Mouse (Mus musculus): ENCODE measurements around the gene H2afy. TPM values are rescaled to one million over a fixed set of nuclear protein-coding genes. Genes with fewer than 3 reads are reported as not detected.

H2afy gene
- total RNA-seq, 1 experiment from 2014 or later = 133 TPM

DNA sequence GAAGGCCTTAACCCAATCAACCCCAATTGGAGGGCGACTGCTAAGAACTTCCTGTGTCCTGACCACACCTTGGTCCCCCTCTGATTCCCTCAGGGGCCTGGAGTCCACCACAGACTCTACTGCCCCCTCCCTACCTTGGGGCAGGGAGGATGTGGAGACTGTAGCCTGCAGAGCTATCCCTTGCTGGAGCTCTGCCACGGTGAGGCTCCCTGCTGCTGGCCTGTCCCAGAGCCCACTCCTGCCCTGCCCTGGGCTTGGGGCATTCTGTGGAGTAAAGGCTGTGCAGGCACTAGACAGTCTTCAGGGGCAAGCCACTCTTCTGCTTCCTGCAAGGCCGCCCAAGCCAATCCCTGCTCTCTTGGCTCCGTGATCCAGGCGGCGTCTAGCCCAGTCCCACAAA, 24.6 kb downstream of the H2afy start:
- DNase-seq = no peak

DNA sequence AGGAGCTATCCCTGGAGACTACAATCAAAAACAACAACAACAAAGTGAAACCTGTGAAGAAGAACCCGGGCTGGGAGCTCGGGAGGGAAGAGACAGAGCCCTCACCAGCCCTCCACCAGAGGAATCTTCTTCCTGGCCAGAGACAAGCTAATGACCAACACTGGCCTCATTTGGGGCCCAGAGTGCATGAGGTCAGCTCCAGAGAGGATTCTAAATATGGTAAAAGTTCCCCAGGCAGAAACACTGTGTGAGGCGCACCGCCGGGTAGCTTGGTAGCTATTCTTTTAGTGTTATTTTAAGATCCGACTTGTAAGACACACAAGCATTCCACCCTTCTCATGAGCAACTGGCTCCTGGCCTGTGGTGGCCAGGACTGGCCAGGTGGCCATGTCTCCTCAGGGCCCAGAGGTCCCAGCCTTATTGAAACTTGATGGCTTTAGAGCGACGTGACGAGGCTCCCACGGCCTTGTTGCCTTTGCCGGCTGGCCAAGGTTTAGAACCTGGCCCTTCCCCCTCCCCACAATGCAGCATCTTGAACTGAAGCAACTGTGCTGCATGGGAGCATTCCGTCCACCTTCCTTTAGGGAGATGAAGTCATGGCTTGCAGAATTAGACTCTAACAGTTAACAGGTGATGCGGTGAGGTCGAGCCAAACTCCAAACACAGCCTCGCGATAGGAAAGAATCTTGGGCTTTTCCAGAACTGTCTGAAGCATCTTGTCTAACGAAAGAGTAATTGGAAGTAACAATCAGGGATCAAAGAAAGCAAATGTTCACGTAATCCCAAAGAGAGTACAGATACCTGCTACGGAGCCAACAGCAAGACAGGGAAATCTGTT, 25.2 kb downstream of the H2afy start:
- no peak for DNase-seq

DNA sequence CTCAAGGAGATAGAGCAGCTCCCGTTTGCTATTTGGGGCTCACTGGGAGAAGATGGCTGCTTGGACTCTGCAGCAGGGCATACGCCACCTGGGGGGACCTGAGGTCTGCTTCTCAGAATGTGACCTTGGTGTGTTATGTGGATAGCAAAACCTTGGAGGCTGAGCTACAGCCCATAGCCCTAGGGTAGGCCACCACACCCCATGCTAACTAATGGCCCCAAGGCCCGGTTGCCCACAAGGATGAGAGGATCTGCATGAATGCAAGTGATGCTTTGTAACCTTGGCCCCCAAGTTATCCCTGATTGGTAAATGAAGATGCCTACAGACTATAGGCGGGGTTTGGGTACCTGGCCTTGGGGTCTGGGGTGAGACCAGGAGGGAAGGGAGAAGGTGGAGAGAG, 26.5 kb downstream of the H2afy start:
- no peak for DNase-seq

DNA sequence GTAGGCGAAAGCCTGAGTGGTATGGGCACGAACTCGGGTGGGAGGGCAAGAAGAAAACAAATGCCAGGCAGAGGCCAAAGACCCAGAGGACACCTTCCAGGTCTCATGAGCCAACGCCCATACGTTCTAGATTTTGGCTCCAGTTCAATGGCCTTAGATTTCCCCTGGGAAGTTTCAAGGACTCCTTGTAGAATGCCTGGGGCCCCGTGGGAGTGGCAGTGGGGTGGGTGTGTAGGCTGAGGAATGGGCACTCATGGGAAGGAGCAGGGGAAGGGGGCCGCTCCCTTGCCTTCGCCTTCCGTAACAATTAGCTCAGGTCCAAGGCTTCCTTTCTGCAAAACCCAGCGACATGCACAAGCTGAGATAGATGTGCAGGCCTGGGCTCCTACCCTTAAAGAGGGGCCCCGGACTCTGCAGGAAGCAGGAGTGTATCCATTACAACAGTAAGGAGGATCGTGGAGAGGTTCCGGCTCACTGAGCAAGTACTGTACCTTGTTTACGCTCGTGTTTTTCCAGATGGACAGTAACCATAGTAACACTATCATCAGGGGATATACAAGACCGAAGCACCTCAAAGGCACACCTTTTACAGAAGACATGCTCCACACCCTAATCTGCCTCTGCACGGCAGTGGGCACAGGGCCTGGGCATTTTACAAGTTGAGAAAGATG, 27.2 kb downstream of the H2afy start:
- no peak for DNase-seq

DNA sequence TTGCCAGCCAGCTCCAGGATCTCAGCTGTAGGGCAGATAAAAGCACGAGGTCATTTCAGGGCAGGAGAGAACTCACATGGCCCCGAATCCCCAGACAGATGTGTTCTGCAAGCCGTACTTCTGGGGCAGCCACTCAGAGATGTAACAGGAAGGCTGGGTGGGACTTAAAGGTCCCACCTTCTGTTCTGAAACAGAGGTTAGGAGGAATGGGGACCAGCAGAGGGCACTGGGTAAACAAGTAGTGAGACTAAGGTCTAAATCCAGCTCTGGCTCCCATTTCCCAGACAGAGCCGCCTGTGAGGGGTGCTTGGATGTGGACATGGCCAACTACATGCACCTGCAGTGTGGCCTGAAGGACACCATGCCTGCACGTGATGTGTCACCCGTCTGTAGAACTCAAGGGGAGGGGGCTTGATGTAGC, 31.2 kb downstream of the H2afy start:
- no peak for DNase-seq

DNA sequence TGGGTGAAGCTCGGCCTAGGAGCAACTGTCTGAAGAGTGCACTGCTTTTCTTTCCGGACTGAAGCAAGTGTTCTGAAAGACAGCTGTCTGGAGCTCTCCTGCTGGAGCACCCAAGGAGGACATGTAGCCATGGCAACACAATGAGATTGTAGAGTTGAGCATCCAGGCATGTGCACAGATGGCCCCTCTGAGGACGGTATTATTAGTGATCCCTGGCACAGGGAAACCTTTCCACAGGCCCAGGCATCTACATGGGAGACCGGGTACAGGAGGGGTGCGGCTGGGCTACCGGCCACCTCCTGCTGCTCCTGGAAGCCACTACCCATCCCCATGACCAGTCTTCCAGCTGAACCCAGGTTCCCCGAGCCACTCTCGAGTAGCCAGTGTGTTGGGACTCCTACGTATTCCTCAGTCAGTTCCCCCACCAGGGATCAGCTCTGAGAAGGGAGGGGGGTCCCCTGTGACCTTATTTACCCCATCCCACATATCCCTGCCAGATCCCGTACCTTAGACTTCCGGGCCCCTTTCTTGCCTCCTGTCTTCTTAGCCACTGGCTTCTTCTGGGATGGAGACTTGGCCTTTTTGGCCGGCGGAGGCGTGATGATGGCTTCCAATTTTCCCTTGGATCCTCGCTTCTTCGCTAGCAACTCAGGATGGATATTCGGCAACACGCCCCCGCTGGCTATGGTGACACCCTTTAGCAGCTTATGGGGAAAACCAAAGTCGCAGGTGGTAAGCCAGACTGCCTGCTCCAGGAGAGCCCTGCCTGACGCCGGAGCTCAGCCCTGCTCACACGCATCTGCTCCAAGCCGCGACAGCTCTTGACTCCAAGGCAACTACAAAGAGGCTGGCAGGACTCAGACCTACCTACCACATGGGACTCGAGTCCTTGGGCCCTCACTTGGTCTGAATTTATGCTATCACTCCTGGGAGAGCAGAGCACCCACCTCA, 32.1 kb downstream of the H2afy start:
- DNase-seq = no peak

DNA sequence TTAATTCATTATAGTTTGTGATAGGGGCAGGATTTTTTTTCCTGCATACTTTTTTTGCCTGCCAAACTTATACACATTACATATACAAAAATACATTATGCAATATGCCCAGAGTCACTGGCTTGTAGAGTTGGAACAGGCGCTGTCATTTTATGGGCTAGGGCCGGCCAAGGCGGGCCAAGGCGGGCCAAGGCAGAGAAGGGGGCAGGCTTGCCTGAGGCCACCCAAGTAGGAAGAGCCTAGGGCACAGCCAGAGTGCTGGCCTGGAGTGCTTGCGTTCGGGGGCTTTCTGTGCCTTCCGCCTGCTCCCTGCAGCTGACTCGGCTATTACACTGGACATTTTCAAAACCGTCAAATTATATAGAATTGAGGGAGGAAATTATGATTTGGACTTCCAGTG, 34.0 kb downstream of the H2afy start:
- no peak for DNase-seq

DNA sequence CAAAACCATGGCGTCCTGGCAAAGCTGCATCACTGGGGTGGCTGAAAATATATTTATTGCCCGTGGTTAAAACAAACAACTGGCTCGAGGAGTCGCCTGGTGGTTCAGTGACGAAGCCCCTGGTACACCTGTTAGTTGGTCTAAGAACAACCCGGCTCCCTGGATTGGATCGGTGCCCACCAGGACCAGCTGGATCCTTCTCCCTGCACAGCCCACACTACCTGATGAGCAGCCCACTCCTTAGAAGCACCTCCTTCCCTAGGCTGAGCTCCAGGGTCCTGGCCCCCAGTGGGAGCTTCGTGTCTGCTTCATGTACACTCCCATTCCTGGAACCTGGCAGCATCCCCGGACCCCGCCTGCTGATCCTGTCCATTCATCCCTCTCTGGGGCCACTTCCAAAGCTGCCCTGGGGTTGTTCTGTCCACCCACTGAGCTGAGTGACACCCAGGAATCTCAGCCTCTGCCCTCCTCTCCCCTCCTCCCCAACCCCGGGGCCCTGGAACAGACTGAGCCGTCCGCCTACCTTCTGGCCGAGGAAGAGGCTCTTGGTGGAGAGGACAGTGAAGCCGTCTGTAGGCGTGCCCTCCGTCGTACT, 40.5 kb downstream of the H2afy start:
- no peak for DNase-seq

DNA sequence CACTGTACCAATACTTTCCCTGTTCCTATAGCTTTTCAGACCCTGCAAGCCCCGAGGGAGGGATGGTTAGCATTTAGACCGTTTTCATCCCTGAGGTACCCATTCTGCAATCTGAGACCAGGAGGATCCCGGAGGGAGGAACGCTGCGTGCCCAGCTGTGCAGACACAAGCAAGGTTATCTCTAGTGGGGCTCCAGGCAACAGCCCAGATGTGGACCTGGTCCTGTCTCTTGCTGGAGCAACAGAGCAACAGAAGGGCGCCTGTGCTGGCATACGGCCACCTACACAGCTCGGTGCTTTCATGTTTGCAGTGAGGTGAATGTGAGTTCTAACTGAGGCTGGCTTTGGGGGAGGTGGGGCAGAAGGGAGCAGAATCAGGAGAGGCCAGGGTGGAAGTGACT, 41.6 kb downstream of the H2afy start:
- DNase-seq = no peak

DNA sequence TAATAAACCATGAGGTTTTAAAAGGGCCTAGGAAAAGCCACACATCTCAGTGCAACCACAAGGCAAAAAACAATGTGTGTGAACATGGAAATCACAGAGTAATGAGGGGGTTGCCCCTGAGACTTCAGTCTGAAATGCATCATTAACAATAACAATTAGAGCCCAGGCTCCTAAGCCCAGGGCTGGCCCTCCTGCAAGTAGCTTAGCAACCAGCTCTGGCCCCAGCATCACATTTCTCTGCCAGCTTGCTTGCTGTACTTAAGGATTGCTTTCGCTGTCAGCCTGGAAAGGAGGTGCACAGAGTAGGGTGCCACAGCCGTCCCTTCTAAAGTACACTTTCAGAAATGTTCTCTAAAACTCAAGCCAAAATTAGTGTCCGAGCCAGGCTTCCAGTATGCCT, 42.5 kb downstream of the H2afy start:
- DNase-seq = no peak

DNA sequence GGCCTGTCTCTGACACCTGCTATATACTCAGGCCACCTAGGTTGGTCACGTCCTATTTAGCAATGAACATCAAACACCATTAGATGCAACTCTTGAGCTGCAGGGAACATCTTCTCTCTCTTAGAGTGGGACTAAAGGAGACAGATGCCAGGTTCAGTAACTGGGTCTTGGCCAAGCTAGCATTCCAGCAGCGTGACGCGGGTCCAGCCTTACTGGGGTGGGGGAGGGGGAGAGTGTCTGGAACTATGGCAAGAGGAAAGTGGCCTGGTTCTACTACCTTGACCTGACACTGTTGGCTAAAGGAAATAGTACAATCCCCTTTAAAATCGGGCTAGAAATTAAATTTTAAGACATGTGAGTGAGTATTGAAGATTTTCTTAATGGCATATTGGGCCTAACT, 43.6 kb downstream of the H2afy start:
- peak; percentile 58 for DNase-seq

DNA sequence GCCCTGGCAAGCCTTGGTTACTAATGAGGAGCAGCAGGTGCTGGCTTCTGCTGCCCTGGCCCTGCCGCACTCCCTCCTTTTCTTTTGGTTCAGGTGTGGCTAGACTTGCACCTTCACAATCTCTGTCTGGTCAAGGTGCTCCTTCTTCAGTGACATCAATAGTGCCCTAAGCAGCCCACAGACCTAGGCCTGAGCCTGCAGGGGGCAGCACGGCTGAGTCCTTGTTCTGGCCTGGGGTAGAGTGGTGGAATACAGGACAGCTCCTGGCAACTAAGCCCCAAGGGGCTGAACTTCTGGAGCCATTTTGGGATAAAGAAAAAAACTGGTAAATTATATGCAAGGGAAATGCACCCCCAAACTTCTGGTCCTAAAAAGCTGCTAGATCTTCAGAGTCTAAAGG, 45.6 kb downstream of the H2afy start:
- no peak for DNase-seq

DNA sequence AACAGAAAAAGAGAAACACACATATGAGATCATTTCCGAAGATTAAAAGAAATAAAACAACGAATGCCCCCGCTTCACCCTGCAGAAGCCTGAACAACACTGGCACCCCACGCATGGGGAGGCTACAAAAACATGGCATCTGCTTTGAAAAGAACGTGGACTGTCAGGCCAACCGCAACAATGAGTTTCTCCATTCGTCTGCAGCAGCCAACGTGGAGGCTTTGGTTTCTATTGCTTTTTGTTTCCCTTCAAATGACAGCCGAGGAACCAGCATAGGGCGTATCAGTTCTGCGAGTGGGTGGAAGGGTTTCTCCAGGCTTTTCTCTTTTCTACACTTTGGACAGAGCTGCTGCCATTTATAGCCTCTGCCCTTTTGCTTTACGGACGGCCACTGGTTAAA, 47.6 kb downstream of the H2afy start:
- DNase-seq = no peak

DNA sequence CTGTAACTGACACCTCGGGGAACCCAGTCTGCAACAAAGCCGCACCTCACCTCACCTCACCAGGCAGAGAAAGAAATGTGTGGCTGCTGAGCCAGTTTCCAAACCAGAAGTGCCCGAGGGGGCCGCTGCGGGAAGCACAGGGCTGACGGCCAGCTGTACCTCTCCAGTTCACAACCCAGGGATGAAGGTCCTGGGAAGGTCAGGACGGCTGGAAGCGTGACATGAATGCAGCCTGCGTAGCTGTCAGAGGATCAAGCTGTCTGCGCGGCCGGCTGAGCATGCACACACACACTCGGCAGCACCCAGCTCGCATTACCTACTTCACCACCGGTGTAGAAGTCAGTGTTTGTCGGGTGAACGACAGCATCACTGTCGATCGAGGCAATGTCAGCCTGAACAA, 48.2 kb downstream of the H2afy start:
- no peak for DNase-seq

DNA sequence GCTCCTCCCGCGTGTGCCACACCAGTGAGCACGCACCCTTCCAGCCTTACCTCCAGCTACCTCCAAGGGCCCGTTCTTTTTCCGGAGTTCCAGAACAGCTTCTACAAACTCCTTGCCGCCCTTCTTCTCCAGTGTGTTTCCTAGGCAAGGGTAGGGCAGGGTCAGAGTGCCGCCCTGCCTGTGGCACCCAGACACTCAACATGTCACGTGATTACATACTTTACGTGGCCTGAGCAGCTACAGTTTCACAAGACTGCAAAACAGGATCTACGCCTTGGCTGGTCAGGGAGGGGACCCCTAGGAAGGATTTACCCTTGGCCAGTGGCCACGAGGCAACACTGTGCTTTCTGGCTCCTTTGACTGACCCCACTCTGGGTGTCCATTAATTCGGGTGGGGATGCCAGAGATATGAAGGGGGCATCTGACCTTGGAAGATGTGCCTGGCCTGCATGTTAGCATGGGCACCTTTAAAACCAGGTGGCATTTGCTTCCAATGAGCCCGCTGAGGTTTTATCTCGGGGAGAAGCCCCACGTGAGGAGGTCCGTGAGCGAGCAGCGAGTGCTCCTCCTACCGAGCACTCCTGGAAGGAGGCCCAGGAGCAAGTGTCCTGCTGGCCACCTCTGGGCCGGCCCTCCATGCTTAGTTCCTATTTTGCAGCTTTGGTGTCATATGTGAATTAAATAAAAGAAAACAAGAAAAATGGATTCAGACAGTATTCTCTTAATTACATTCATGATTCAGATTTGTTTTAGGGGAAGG, 51.8 kb downstream of the H2afy start:
- DNase-seq = no peak

DNA sequence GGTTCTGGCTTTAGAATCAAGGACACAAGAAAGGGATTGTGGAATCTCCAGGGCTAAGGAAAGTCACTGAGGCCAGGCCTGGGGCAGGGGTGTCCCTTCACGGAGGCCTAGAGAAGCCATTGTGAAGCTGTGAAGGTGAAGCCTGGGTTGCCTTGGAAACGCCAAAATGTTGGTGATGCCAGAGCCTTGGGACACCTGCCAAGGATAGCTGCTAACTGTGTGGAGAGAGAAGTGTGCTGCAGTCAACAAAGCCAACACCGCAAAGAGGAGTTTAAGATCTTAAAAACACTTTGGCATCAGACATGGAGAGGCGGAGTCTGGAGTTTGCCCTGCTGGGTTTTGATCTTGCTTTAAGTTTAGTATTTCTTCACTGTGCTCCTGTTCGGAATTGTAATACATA, 54.5 kb downstream of the H2afy start:
- no peak for DNase-seq

DNA sequence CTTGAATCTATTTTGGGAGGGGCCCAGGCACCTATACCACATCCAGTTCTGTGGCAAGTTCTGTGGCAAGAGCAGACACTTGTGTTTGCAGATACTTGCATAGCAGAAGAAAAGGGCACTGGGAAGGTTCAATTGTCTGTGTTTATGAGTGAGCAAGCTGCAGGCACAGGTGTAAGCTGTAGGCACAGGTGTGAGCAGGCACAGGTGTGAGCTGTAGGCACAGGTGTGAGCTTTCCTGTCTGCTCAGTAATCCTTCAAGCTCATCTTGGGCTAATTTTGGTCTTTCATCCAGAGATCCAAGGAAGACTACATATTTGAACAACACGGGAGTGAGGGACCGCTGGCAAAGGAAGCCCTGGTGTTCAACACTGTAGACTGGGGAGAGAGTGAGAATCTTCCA, 56.5 kb downstream of the H2afy start:
- no peak for DNase-seq

DNA sequence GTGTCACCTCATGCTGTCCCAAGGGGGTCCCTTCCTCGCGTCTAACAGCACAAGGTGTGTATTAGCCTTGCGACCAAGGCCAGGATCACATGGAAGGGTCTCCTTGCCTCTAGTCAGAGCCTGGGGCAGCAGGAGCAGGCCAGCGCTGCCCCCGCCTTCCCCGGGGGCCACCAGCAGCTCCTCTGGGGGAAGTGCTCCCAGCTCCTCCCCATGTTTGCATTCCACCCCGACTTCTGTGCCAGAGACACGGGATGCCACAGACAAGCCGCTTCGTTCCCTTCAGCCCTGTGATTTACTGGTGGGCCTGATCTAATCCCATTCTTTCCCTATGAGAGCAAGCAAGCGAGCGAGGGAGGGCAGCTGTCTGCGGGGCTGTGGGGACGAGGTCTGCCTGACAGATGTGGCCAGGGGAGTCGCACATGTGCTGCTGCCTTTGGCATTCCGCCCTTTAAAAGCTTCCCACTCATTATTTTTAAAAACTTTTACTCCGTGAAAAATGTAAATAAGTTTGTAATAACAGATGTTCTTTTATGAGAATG, 57.4 kb downstream of the H2afy start:
- DNase-seq = no peak

DNA sequence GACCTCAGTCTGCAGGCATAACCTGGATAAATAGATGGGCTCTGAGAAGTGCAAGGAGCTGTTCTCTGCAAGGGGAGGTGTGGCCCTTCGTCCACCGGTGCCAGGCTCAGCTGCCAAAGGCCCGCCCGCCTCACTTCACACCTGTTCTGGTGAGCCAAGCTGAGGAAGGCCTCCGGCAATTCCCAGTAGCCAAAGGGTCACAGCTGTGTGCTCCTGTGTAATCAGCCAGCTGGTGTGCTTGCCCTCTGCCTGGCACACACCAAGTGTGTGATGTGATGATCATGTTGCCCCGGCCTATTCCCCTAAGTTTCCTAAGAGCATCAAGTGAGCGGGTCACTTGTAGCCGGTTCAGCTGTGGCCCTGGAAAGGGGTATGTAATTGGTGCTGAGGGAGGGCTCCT, 60.2 kb downstream of the H2afy start:
- no peak for DNase-seq

DNA sequence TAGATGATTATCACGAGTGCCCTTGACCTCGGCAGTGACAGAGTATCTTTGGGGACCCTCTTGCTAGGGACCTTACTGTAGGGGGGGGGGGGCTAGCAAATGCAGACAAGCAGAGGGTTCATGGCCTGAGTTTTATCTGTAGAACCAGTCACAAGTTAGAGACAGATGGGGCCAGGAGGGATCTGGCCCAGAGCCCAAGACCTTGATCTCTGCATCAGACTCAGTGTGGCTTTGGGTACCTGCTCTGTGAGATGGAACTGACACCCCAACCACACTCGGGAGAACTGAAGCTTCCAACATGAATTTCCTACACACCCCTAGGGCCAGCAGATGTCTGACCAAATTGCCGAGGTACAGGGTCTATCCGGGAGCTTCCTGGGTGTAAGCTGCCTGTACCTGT, 63.0 kb downstream of the H2afy start:
- DNase-seq = no peak

DNA sequence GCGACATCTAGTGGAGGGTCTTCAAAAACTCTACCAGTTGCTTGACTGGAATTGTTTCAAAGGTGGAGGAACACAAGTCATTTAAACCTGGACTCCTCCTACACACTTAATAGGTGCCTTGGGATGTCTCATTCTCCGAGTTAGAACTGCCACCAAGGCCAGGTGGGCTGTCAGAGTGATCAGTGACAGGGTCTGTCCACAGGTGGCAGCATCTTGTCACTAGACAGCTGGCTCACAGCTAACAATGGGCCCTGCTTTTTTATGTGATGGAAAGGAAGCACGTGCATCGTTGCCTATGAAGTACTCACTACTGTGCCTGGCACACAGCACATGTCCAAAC, 63.9 kb downstream of the H2afy start:
- no peak for DNase-seq

All from adrenal gland, postnatal 25 days (tissue).